Mouse (Mus musculus): ENCODE measurements around the gene Zfp111. TPM values are rescaled to one million over a fixed set of nuclear protein-coding genes. Genes with fewer than 3 reads are reported as not detected.

Gene Zfp111
- polyA plus RNA-seq, 1 experiment from 2014 or later = 5.9 TPM

- no peak overlapping the region for H3K9ac ChIP-seq
- no peaks in the 10 kb centered on the region for H3K9me3 ChIP-seq
- 86% methylated on average over 3 of the region's 3 CpGs for WGBS
- no peaks in the 10 kb centered on the region for H3K4me1 ChIP-seq (replicated peaks)
- ATAC-seq (ENCODE audit: low FRiP score, low read depth) = no peak
- H3K27me3 ChIP-seq = no peaks in the 10 kb centered on the region
- H3K4me3 ChIP-seq = no peak overlapping the region
- H3K36me3 ChIP-seq = peaks cover 32% of the 10 kb centered on the region
- no peak overlapping the region for H3K27ac ChIP-seq (replicated peaks)
- H3K4me2 ChIP-seq = no peak overlapping the region
These were observed 18.1 kb downstream of the Zfp111 start for GRCm38 (mm10) chr7:24193157-24193556.

- 94% methylated on average over 2 of the region's 2 CpGs for WGBS
- no peaks in the 10 kb centered on the region for H3K4me1 ChIP-seq (replicated peaks)
- no peak overlapping the region for H3K27ac ChIP-seq (replicated peaks)
- H3K36me3 ChIP-seq = peaks cover 19% of the 10 kb centered on the region
- no peaks in the 10 kb centered on the region for H3K9me3 ChIP-seq
- no peaks in the 10 kb centered on the region for H3K27me3 ChIP-seq
- no peak overlapping the region for H3K9ac ChIP-seq
- H3K4me3 ChIP-seq = no peak overlapping the region
- no peak for ATAC-seq (ENCODE audit: low FRiP score, low read depth)
- H3K4me2 ChIP-seq = no peak overlapping the region
These were observed 19.9 kb downstream of the Zfp111 start for GRCm38 (mm10) chr7:24191361-24191760.

- no peaks in the 10 kb centered on the region for H3K27me3 ChIP-seq
- no peak for ATAC-seq (ENCODE audit: low FRiP score, low read depth)
- H3K9me3 ChIP-seq = no peaks in the 10 kb centered on the region
- H3K27ac ChIP-seq (replicated peaks) = no peak overlapping the region
- H3K4me2 ChIP-seq = no peak overlapping the region
- no peak overlapping the region for H3K4me3 ChIP-seq
- no peak overlapping the region for H3K9ac ChIP-seq
- no peaks in the 10 kb centered on the region for H3K4me1 ChIP-seq (replicated peaks)
- peaks cover 12% of the 10 kb centered on the region for H3K36me3 ChIP-seq
- WGBS = 74% methylated on average over 5 of the region's 5 CpGs
These were observed 21.7 kb downstream of the Zfp111 start for GRCm38 (mm10) chr7:24189571-24189944.

DNA sequence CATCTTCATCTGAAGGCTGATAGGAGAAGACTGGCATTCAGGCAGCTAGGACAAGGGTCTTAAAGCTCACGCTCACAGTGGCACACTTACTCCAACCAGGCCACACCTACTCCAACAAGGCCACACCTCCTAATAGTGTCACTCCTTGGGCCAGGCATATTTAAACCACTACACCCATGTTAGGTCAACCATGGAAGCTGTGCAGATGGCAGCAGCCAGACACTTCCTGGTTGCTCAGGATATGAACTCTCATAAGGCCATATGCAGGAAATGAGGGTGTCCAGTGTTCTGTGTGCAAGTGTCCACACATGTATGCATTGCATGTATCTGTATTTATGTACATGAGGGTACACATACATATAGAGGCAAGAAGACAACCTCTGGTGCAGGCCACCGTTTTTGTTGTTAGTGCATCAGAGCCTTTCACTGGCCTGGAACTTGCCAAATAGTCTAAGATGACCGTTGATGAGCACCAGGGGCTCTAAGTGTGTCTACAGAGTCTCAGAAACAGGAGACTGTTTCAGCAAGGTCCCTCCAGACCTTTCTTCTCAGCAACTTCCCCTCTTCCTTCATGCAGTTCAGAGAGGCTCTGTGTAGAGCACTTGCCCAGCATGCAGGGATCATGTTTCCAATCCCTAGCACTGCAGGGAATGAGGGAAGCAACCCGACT is 22.2 kb downstream of the Zfp111 start:
- H3K9me3 ChIP-seq = no peaks in the 10 kb centered on the region
- no peak overlapping the region for H3K4me2 ChIP-seq
- H3K9ac ChIP-seq = no peak overlapping the region
- H3K4me3 ChIP-seq = no peak overlapping the region
- H3K4me1 ChIP-seq (replicated peaks) = no peaks in the 10 kb centered on the region
- peaks cover 7% of the 10 kb centered on the region; the same call in 1 of the 2 replicates for H3K36me3 ChIP-seq
- ATAC-seq (ENCODE audit: low FRiP score, low read depth) = no peak
- H3K27me3 ChIP-seq = no peaks in the 10 kb centered on the region
- no peak overlapping the region for H3K27ac ChIP-seq (replicated peaks)
- 73% methylated on average over 4 of the region's 4 CpGs for WGBS

- Histone ChIP-seq H3K27ac (replicated peaks) (no peak overlapping the region), H3K27me3 (no peaks in the 10 kb centered on the region), H3K4me3 (no peak overlapping the region), H3K9me3 (no peaks in the 10 kb centered on the region), H3K4me2 (no peak overlapping the region), H3K9ac (no peak overlapping the region), H3K4me1 (replicated peaks) (no peaks in the 10 kb centered on the region), H3K36me3 (no peaks in the 10 kb centered on the region)
- no peak for ATAC-seq (ENCODE audit: low FRiP score, low read depth)
- 96% methylated on average over 1 of the region's 1 CpGs for WGBS
These were observed 23.6 kb downstream of the Zfp111 start for GRCm38 (mm10) chr7:24187611-24188010.

DNA sequence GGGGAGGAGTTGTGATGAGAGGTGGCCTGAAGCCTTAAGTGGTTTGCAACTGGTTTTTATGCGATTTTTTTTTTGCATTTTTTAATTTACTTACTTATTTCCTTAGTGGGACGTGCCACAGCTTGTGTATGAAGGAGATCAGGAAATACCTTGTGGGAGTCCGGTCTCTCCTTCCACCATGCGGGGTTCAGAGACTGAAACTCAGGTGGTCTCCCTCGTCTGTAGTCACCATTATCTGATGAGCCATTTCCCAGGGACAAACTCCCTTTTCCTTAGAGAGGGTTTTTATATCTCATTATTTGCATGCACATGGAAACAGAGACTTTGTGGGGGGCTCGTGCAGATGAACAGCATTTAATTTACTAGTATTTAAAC is 35.9 kb downstream of the Zfp111 start:
- peak; percentile 47 for ATAC-seq (ENCODE audit: low FRiP score, low read depth)

DNA sequence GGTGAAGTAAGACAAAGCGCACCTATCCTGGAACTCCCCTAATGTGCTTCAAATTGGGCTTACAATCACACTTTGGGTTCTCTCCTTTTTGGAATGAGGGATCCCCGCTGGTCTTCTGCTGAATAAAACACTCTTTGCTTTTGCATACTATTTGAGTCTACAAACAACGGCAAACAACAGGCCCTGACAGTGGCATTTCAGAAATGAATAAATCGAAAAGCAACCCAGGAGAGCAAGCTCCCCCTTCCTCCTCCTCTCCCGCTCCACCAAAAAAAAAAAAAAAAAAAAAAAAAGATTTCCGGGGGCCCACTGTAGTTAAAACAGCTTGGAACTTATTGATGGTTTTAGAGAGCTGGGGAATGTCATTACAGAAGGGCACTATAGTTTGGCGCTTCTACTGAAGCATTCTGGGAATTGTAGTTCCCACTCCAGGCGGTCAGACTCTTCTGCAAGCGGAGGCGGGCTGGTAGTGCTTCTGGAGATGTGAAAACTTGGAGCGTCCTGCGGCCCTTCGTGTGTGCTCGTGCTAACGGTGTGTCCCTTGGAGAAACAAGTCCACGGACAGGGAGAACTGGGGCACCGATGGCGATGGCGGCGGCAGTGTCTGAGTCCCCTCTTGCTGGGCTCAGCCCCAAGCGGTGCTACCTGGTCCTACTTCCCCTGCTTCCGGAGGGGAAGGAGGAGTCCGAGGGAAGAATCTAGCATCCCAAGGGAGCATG is 36.5 kb downstream of the Zfp111 start, which contains the start of gene Zfp114:
TSS of gene Zfp114 (plus strand) at position 443 of the 719 bp plus-strand sequence.
- Histone ChIP-seq H3K9me3 (no peaks in the 10 kb centered on the region), H3K27ac (replicated peaks) (peak within 1 kb of the TSS; percentile 88), H3K4me1 (replicated peaks) (peaks cover 6% of the 10 kb centered on the region), H3K4me3 (peak within 1 kb of the TSS; percentile 78), H3K9ac (peak within 1 kb of the TSS; percentile 63), H3K4me2 (peak within 1 kb of the TSS; percentile 63), H3K36me3 (no peaks in the 10 kb centered on the region), H3K27me3 (no peaks in the 10 kb centered on the region)
- 12% methylated on average over 23 of the region's 23 CpGs for WGBS
- peak; percentile 90 for ATAC-seq (ENCODE audit: low FRiP score, low read depth)

More for the DNA sequence above, 35.9 kb downstream of the Zfp111 start:
- Histone ChIP-seq H3K9ac (peak overlapping the region; percentile 63), H3K4me2 (peak overlapping the region; percentile 63), H3K9me3 (no peaks in the 10 kb centered on the region), H3K36me3 (no peaks in the 10 kb centered on the region), H3K27me3 (no peaks in the 10 kb centered on the region), H3K4me3 (peak overlapping the region; percentile 78), H3K27ac (replicated peaks) (peak overlapping the region; percentile 88; the same call in 1 of the 2 replicates), H3K4me1 (replicated peaks) (peaks cover 6% of the 10 kb centered on the region)
- 60% methylated on average over 6 of the region's 6 CpGs for WGBS

GRCm38 (mm10) chr7:24172191-24172590 is 39.1 kb downstream of the Zfp111 start:
- H3K4me2 ChIP-seq = no peak overlapping the region
- WGBS = 65% methylated on average over 4 of the region's 4 CpGs
- no peak for ATAC-seq (ENCODE audit: low FRiP score, low read depth)
- H3K27ac ChIP-seq (replicated peaks) = no peak overlapping the region
- no peak overlapping the region for H3K4me3 ChIP-seq
- no peaks in the 10 kb centered on the region for H3K27me3 ChIP-seq
- H3K9me3 ChIP-seq = no peaks in the 10 kb centered on the region
- H3K36me3 ChIP-seq = no peaks in the 10 kb centered on the region
- H3K4me1 ChIP-seq (replicated peaks) = peaks cover 6% of the 10 kb centered on the region
- H3K9ac ChIP-seq = no peak overlapping the region

- no peaks in the 10 kb centered on the region for H3K36me3 ChIP-seq
- no peak overlapping the region for H3K4me3 ChIP-seq
- no peak for ATAC-seq (ENCODE audit: low FRiP score, low read depth)
- no peak overlapping the region for H3K4me2 ChIP-seq
- H3K27ac ChIP-seq (replicated peaks) = no peak overlapping the region
- no peaks in the 10 kb centered on the region for H3K4me1 ChIP-seq (replicated peaks)
- WGBS = 9% methylated on average over 1 of the region's 1 CpGs
- no peak overlapping the region for H3K9ac ChIP-seq
- H3K9me3 ChIP-seq = no peaks in the 10 kb centered on the region
- H3K27me3 ChIP-seq = no peaks in the 10 kb centered on the region
These were observed 58.0 kb downstream of the Zfp111 start for GRCm38 (mm10) chr7:24153272-24153671.

Other genes starting within 250 kb of the Zfp111 start
- gene Vmn1r181, start 236.8 kb downstream of the Zfp111 start, polyA plus RNA-seq (2015; fragmentation: Nextera tagmentation; extraction: Ambion mirVana) = not detected in 2 replicates
- not detected in 2 replicates for gene V1rd19, start 209.8 kb downstream of the Zfp111 start, polyA plus RNA-seq (2015; fragmentation: Nextera tagmentation; extraction: Ambion mirVana)
- not detected in 2 replicates for gene Vmn1r183, start 158.2 kb downstream of the Zfp111 start, polyA plus RNA-seq (2015; fragmentation: Nextera tagmentation; extraction: Ambion mirVana)
- gene Zfp180, start 129.5 kb downstream of the Zfp111 start, polyA plus RNA-seq (2015; fragmentation: Nextera tagmentation; extraction: Ambion mirVana) = 33.7 and 35.5 TPM in 2 replicates
- 9.8 and 11.0 TPM in 2 replicates for gene Zfp112, start 99.1 kb downstream of the Zfp111 start, polyA plus RNA-seq (2015; fragmentation: Nextera tagmentation; extraction: Ambion mirVana)
- 23.3 and 25.2 TPM in 2 replicates for gene Zfp235, start 77.3 kb downstream of the Zfp111 start, polyA plus RNA-seq (2015; fragmentation: Nextera tagmentation; extraction: Ambion mirVana)
- 5.0 and 5.7 TPM in 2 replicates for gene Zfp114, start 36.4 kb downstream of the Zfp111 start, polyA plus RNA-seq (2015; fragmentation: Nextera tagmentation; extraction: Ambion mirVana)
- 4.4 and 4.5 TPM in 2 replicates for gene Zfp109, start 26.1 kb upstream of the Zfp111 start, polyA plus RNA-seq (2015; fragmentation: Nextera tagmentation; extraction: Ambion mirVana)
- gene Zfp108, start 43.4 kb upstream of the Zfp111 start, polyA plus RNA-seq (2015; fragmentation: Nextera tagmentation; extraction: Ambion mirVana) = 7.0 and 7.5 TPM in 2 replicates
- gene Zfp93, start 59.0 kb upstream of the Zfp111 start, polyA plus RNA-seq (2015; fragmentation: Nextera tagmentation; extraction: Ambion mirVana) = 6.2 and 8.2 TPM in 2 replicates
- 39.5 and 42.3 TPM in 2 replicates for gene Zfp61, start 89.8 kb upstream of the Zfp111 start, polyA plus RNA-seq (2015; fragmentation: Nextera tagmentation; extraction: Ambion mirVana)
- 19.5 and 20.3 TPM in 2 replicates for gene Zfp94, start 105.2 kb upstream of the Zfp111 start, polyA plus RNA-seq (2015; fragmentation: Nextera tagmentation; extraction: Ambion mirVana)
- gene Tescl, start 122.5 kb upstream of the Zfp111 start, polyA plus RNA-seq (2015; fragmentation: Nextera tagmentation; extraction: Ambion mirVana) = 0.23 and 0.38 TPM in 2 replicates
- not detected in 2 replicates for gene Lypd5, start 137.8 kb upstream of the Zfp111 start, polyA plus RNA-seq (2015; fragmentation: Nextera tagmentation; extraction: Ambion mirVana)
- gene Kcnn4, start 158.8 kb upstream of the Zfp111 start, polyA plus RNA-seq (2015; fragmentation: Nextera tagmentation; extraction: Ambion mirVana) = 2.3 and 2.9 TPM in 2 replicates
- gene Smg9, start 188.2 kb upstream of the Zfp111 start, polyA plus RNA-seq (2015; fragmentation: Nextera tagmentation; extraction: Ambion mirVana) = 32.8 and 42.5 TPM in 2 replicates
- not detected in 2 replicates for gene Irgc1, start 240.9 kb upstream of the Zfp111 start, polyA plus RNA-seq (2015; fragmentation: Nextera tagmentation; extraction: Ambion mirVana)

Data from hindbrain, embryonic 15.5 days (tissue).